Mouse (Mus musculus): ENCODE measurements around the gene Ctbp2. TPM values are rescaled to one million over a fixed set of nuclear protein-coding genes. Genes with fewer than 3 reads are reported as not detected.

The Ctbp2 gene
- polyA plus RNA-seq, 1 experiment from 2014 or later, result 60.6 TPM

- Histone ChIP-seq H3K4me2 (peak overlapping the region; percentile 37), H3K4me1 (replicated peaks) (peaks cover 65% of the 10 kb centered on the region), H3K36me3 (peaks cover 15% of the 10 kb centered on the region), H3K27ac (ENCODE audit: poor library complexity, severe bottlenecking) (peak overlapping the region; percentile 94), H3K9ac (no peak overlapping the region), H3K27me3 (replicated peaks) (no peaks in the 10 kb centered on the region), H3K4me3 (no peak overlapping the region), H3K9me3 (replicated peaks) (no peaks in the 10 kb centered on the region)
- ATAC-seq (ENCODE audit: insufficient number of reproducible peaks, low FRiP score), result peak; percentile 49; the same call in 1 of the 2 replicates
- 49% methylated on average over 12 of the region's 12 CpGs for WGBS
These were observed 65.5 kb downstream of the Ctbp2 start for GRCm38 (mm10) chr7:133058496-133059149.

DNA sequence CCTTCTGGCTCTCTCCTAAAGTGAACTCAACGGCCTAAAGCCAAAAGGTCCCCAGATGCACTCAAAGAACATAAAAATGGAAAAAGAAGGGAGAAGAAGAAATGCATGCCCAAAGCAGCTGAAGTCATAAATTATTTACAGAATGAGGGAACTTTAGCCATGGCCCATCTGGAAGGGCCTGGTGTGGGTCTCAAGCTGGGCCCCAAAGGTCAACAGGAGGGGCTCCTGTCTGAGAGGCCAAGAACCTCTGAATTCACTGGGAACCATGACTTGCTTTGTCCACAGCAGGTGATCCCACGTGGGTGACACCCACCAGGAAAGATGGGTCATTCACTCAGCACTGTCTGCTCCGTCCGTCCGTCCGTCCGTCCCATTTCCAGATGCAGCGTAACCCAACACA is 67.2 kb downstream of the Ctbp2 start:
- Histone ChIP-seq H3K4me1 (replicated peaks) (peaks cover 74% of the 10 kb centered on the region), H3K9ac (no peak overlapping the region), H3K9me3 (replicated peaks) (no peaks in the 10 kb centered on the region), H3K4me2 (no peak overlapping the region), H3K27ac (ENCODE audit: poor library complexity, severe bottlenecking) (no peak overlapping the region), H3K36me3 (peaks cover 28% of the 10 kb centered on the region), H3K4me3 (no peak overlapping the region), H3K27me3 (replicated peaks) (no peaks in the 10 kb centered on the region)
- 89% methylated on average over 8 of the region's 8 CpGs for WGBS
- no peak for ATAC-seq (ENCODE audit: insufficient number of reproducible peaks, low FRiP score)

GRCm38 (mm10) chr7:133054486-133054885 is 69.7 kb downstream of the Ctbp2 start:
- Histone ChIP-seq H3K9me3 (replicated peaks) (no peaks in the 10 kb centered on the region), H3K36me3 (peaks cover 33% of the 10 kb centered on the region), H3K4me2 (no peak overlapping the region), H3K27me3 (replicated peaks) (no peaks in the 10 kb centered on the region), H3K4me3 (no peak overlapping the region), H3K4me1 (replicated peaks) (peaks cover 59% of the 10 kb centered on the region), H3K27ac (ENCODE audit: poor library complexity, severe bottlenecking) (no peak overlapping the region), H3K9ac (no peak overlapping the region)
- WGBS, result 91% methylated on average over 5 of the region's 5 CpGs
- ATAC-seq (ENCODE audit: insufficient number of reproducible peaks, low FRiP score), result no peak

GRCm38 (mm10) chr7:133053757-133054156 is 70.4 kb downstream of the Ctbp2 start:
- Histone ChIP-seq H3K27ac (ENCODE audit: poor library complexity, severe bottlenecking) (no peak overlapping the region), H3K4me1 (replicated peaks) (peaks cover 56% of the 10 kb centered on the region)
- 82% methylated on average over 9 of the region's 9 CpGs for WGBS

DNA sequence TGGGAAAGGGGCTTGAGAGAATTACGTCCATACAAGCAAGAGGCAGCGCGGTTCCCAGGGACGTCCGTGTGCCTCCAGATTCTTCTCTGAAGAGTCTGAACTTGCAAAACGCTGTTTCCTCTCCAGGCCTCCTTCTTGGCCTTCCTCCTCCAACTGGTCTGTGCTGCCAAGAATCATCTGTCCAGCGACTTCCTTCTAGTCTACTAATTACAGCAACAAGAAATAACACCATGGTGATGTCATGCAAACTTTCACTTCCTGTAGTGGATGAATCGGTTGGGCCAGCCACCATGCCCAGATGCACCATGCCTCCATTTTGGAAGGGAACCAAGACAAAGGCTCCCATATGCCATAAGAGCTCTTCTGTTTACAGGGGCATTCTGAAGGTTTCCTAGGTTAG is 71.3 kb downstream of the Ctbp2 start:
- Histone ChIP-seq H3K27ac (ENCODE audit: poor library complexity, severe bottlenecking) (peak overlapping the region; percentile 81), H3K27me3 (replicated peaks) (no peaks in the 10 kb centered on the region), H3K4me1 (replicated peaks) (peaks cover 55% of the 10 kb centered on the region), H3K9ac (peak overlapping the region; percentile 20; the same call in 1 of the 2 replicates), H3K36me3 (peaks cover 33% of the 10 kb centered on the region), H3K9me3 (replicated peaks) (no peaks in the 10 kb centered on the region), H3K4me2 (no peak overlapping the region), H3K4me3 (no peak overlapping the region)
- ATAC-seq (ENCODE audit: insufficient number of reproducible peaks, low FRiP score), result peak; percentile 54; the same call in 1 of the 2 replicates
- 66% methylated on average over 8 of the region's 8 CpGs for WGBS

More at GRCm38 (mm10) chr7:133053757-133054156, 70.4 kb downstream of the Ctbp2 start:
- Histone ChIP-seq H3K4me3 (no peak overlapping the region), H3K27me3 (replicated peaks) (no peaks in the 10 kb centered on the region), H3K4me2 (no peak overlapping the region), H3K9me3 (replicated peaks) (no peaks in the 10 kb centered on the region), H3K9ac (no peak overlapping the region), H3K36me3 (peaks cover 33% of the 10 kb centered on the region)
- ATAC-seq (ENCODE audit: insufficient number of reproducible peaks, low FRiP score), result no peak

GRCm38 (mm10) chr7:133050681-133051080 is 73.5 kb downstream of the Ctbp2 start:
- Histone ChIP-seq H3K4me1 (replicated peaks) (peaks cover 58% of the 10 kb centered on the region), H3K27ac (ENCODE audit: poor library complexity, severe bottlenecking) (no peak overlapping the region), H3K4me3 (no peak overlapping the region), H3K9ac (no peak overlapping the region), H3K4me2 (no peak overlapping the region), H3K36me3 (peaks cover 28% of the 10 kb centered on the region), H3K27me3 (replicated peaks) (no peaks in the 10 kb centered on the region), H3K9me3 (replicated peaks) (no peaks in the 10 kb centered on the region)
- no peak for ATAC-seq (ENCODE audit: insufficient number of reproducible peaks, low FRiP score)
- 61% methylated on average over 6 of the region's 6 CpGs for WGBS

DNA sequence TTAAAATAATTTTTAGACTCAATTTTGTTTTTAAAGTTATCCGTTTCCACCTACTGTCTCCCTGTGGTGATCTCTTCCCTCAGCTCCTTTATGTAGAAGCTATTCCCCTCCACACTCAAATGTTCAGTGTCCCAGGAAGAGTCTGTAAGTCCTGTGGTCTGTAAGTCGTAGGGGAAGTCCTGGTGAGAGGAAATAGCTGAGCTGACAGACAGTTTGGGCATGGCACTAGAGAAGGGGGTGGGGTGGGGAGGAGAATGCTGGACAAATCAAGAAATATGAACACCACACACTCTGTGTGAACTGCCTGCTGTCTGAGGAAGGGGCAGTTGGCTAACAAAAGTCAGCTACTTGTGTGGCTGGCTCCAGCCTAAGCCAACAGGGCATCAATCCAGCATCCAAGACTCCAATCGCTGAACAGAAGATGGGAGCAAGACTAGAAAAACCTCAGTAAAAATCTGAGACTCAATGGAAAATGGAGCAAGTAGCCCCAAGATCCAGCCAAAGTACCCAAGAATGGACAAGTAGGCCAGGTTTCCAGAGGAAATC is 76.0 kb downstream of the Ctbp2 start:
- H3K4me3 ChIP-seq, result no peak overlapping the region
- H3K9ac ChIP-seq, result no peak overlapping the region
- WGBS, result 59% methylated on average over 3 of the region's 3 CpGs
- H3K27ac ChIP-seq (ENCODE audit: poor library complexity, severe bottlenecking), result no peak overlapping the region
- no peak for ATAC-seq (ENCODE audit: insufficient number of reproducible peaks, low FRiP score)
- no peaks in the 10 kb centered on the region for H3K27me3 ChIP-seq (replicated peaks)
- H3K36me3 ChIP-seq, result peaks cover 24% of the 10 kb centered on the region
- no peaks in the 10 kb centered on the region for H3K9me3 ChIP-seq (replicated peaks)
- peaks cover 56% of the 10 kb centered on the region for H3K4me1 ChIP-seq (replicated peaks)
- H3K4me2 ChIP-seq, result no peak overlapping the region

- Histone ChIP-seq H3K27me3 (replicated peaks) (no peaks in the 10 kb centered on the region), H3K9ac (no peak overlapping the region), H3K36me3 (peaks cover 15% of the 10 kb centered on the region), H3K9me3 (replicated peaks) (no peaks in the 10 kb centered on the region), H3K27ac (ENCODE audit: poor library complexity, severe bottlenecking) (no peak overlapping the region), H3K4me1 (replicated peaks) (peaks cover 56% of the 10 kb centered on the region), H3K4me3 (no peak overlapping the region), H3K4me2 (no peak overlapping the region)
- ATAC-seq (ENCODE audit: insufficient number of reproducible peaks, low FRiP score), result no peak
- 71% methylated on average over 4 of the region's 4 CpGs for WGBS
These were observed 76.9 kb downstream of the Ctbp2 start for GRCm38 (mm10) chr7:133047287-133047686.

GRCm38 (mm10) chr7:133044721-133045120 is 79.4 kb downstream of the Ctbp2 start:
- H3K36me3 ChIP-seq, result peaks cover 6% of the 10 kb centered on the region; the same call in 1 of the 2 replicates
- no peak overlapping the region for H3K27ac ChIP-seq (ENCODE audit: poor library complexity, severe bottlenecking)
- no peak for ATAC-seq (ENCODE audit: insufficient number of reproducible peaks, low FRiP score)
- H3K9me3 ChIP-seq (replicated peaks), result no peaks in the 10 kb centered on the region
- 64% methylated on average over 4 of the region's 4 CpGs for WGBS
- no peak overlapping the region for H3K4me2 ChIP-seq
- H3K4me1 ChIP-seq (replicated peaks), result peaks cover 74% of the 10 kb centered on the region
- H3K4me3 ChIP-seq, result no peak overlapping the region
- H3K9ac ChIP-seq, result no peak overlapping the region
- no peaks in the 10 kb centered on the region for H3K27me3 ChIP-seq (replicated peaks)

- ATAC-seq (ENCODE audit: insufficient number of reproducible peaks, low FRiP score), result no peak
- Histone ChIP-seq H3K9ac (no peak overlapping the region), H3K27me3 (replicated peaks) (no peaks in the 10 kb centered on the region), H3K4me1 (replicated peaks) (peaks cover 79% of the 10 kb centered on the region), H3K4me3 (no peak overlapping the region), H3K27ac (ENCODE audit: poor library complexity, severe bottlenecking) (peak overlapping the region; percentile 70), H3K9me3 (replicated peaks) (no peaks in the 10 kb centered on the region), H3K36me3 (peaks cover 6% of the 10 kb centered on the region; the same call in 1 of the 2 replicates), H3K4me2 (no peak overlapping the region)
- WGBS, result 65% methylated on average over 3 of the region's 3 CpGs
These were observed 82.4 kb downstream of the Ctbp2 start for GRCm38 (mm10) chr7:133041784-133042183.

GRCm38 (mm10) chr7:133040688-133041345 is 83.3 kb downstream of the Ctbp2 start:
- peak overlapping the region; percentile 70 for H3K27ac ChIP-seq (ENCODE audit: poor library complexity, severe bottlenecking)
- no peaks in the 10 kb centered on the region for H3K9me3 ChIP-seq (replicated peaks)
- WGBS, result 76% methylated on average over 3 of the region's 3 CpGs
- no peak overlapping the region for H3K9ac ChIP-seq
- no peaks in the 10 kb centered on the region for H3K27me3 ChIP-seq (replicated peaks)
- peaks cover 81% of the 10 kb centered on the region for H3K4me1 ChIP-seq (replicated peaks)
- no peak overlapping the region for H3K4me2 ChIP-seq
- no peak overlapping the region for H3K4me3 ChIP-seq
- no peak for ATAC-seq (ENCODE audit: insufficient number of reproducible peaks, low FRiP score)
- H3K36me3 ChIP-seq, result peaks cover 6% of the 10 kb centered on the region; the same call in 1 of the 2 replicates
